Mouse (Mus musculus): ENCODE data around the gene Gm21969. TPM values are rescaled to one million over a fixed set of nuclear protein-coding genes. Genes with fewer than 3 reads are reported as not detected.

Gene Gm21969
- total RNA-seq (2014; rRNA removed) = 0.08 TPM in 1 of 2 replicates, not detected in the other
- polyA plus RNA-seq (2015; fragmentation: Nextera tagmentation; extraction: Ambion mirVana) = not detected in 2 replicates

DNA sequence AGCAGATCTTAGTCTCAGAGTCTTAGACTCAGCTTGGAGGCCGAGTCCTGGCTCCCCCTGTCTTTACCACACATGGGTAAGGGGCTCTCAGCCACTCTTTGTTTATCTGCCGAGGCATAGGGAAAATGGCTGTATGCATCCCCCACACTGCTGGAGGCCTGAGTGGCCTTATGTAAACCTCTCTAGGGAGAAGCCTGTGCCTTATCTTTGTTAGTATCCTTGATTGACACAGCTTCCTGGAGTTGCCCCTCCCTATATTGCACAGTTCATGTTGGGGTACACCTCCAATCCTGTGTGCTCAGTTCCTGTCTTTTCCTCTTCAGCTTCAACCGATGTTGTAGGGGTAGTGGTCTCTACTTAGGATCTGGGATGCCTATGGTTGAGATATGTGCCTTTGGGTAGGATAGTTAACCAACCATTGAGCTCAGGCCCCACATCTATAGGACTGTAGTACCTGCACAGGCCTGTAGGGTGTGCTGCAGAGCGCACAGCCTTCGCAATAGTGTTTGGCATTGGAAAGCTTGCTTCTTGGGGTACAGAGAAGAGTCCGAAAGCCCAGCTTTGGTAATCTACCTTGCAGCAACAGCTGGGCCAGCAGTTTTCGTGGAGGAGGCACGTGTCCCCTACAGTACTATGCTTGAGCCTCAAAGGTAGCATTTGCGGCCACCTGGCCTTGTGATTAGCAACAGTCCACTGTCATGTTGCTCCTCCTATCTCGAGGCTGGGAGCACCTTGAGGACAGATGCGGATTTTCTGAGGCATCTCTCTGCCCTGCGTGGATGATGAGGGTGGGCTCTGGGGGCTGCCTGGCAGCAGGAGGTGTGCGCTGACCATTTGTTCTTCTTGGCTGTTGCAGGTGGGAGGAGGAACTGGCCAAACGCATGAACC is at the start of gene Gm21969:
TSS of gene Gm21969 (plus strand) at position 830 of the 888 bp plus-strand sequence.
- no peak within 1 kb of the TSS for H3K27ac ChIP-seq (ENCODE audit: low read depth, low read length)
- no peaks in the 10 kb centered on the region for H3K9me3 ChIP-seq (ENCODE audit: low read length)
- no peaks in the 10 kb centered on the region; the same call in 1 of the 2 replicates for H3K4me1 ChIP-seq (ENCODE audit: insufficient read depth)
- H3K9ac ChIP-seq = no peak within 1 kb of the TSS
- peak; percentile 82 for TF ChIP-seq CTCF (IDR thresholded peaks at IDR 0.05; ENCODE audit: low read depth)
- H3K4me3 ChIP-seq (ENCODE audit: low read depth, low read length) = no peak within 1 kb of the TSS
- DNase-seq (peak; percentile 39), ATAC-seq (no peak)
- H3K27me3 ChIP-seq (ENCODE audit: insufficient read depth, low read length) = no peaks in the 10 kb centered on the region
- H3K36me3 ChIP-seq (ENCODE audit: insufficient read depth) = peaks cover 13% of the 10 kb centered on the region; the same call in 1 of the 2 replicates
- 55% methylated on average over 14 of the region's 14 CpGs for WGBS
- no peak within 1 kb of the TSS for H3K4me2 ChIP-seq (ENCODE audit: low read depth)

DNA sequence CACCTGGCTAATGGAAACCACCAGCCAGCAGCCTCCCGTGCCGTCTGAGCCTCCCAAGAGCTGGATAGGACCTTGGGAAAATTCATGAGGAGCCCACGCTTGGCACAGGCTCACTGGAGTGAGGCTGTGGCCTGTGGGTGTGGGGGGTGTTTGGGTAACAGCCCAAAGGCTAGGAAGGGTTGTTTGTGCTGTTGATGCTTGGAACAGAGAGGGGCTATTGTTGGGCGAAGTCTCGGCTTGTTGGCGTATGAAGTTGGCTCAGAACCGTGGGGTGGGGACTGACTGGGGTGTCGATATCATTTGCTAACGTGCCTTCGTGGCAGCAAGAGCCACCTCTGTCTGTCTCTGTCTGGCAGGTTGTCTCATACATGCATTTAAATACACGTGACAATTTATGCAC is 47.8 kb upstream of the Gm21969 start:
- no peaks in the 10 kb centered on the region for H3K4me1 ChIP-seq (ENCODE audit: insufficient read depth)
- no peaks in the 10 kb centered on the region for H3K9me3 ChIP-seq (ENCODE audit: low read length)
- DNase-seq (no peak), ATAC-seq (no peak)
- no peak overlapping the region for H3K9ac ChIP-seq
- 62% methylated on average over 11 of the region's 11 CpGs for WGBS
- H3K27ac ChIP-seq (ENCODE audit: low read depth, low read length) = no peak overlapping the region
- no peaks in the 10 kb centered on the region for H3K36me3 ChIP-seq (ENCODE audit: insufficient read depth)
- H3K4me3 ChIP-seq (ENCODE audit: low read depth, low read length) = no peak overlapping the region
- no peak overlapping the region for H3K4me2 ChIP-seq (ENCODE audit: low read depth)
- no peaks in the 10 kb centered on the region for H3K27me3 ChIP-seq (ENCODE audit: insufficient read depth, low read length)
- TF ChIP-seq CTCF (IDR thresholded peaks at IDR 0.05; ENCODE audit: low read depth) = no peak

- Histone ChIP-seq H3K27me3 (ENCODE audit: insufficient read depth, low read length) (no peaks in the 10 kb centered on the region), H3K9me3 (ENCODE audit: low read length) (no peaks in the 10 kb centered on the region), H3K4me3 (ENCODE audit: low read depth, low read length) (no peak overlapping the region), H3K36me3 (ENCODE audit: insufficient read depth) (no peaks in the 10 kb centered on the region), H3K9ac (no peak overlapping the region), H3K27ac (ENCODE audit: low read depth, low read length) (no peak overlapping the region), H3K4me2 (ENCODE audit: low read depth) (no peak overlapping the region), H3K4me1 (ENCODE audit: insufficient read depth) (no peaks in the 10 kb centered on the region)
- 70% methylated on average over 19 of the region's 19 CpGs for WGBS
- ATAC-seq = no peak
- peak; percentile 4 for DNase-seq
- no peak for TF ChIP-seq CTCF (IDR thresholded peaks at IDR 0.05; ENCODE audit: low read depth)
Observed at GRCm38 (mm10) chr4:139555951-139556350, 47.0 kb upstream of the Gm21969 start.

DNA sequence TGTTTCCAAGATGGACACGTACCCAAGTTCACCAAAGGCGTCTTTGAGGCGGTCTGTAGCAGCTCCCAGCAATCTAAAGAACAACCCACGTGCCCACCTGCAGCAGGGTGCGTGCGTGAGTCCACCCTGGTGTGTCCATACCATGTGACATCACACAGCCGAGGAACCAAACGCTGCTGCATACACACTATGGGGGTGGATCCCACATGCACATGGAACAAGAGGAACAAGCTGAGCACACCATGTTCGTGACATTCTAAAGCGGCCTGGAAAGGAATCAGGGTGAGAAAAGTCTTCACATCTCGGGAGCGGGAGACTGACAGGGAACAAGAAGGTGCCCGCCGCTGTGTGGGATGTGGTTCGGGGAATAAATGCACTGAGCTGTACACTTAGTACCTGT is 34.6 kb upstream of the Gm21969 start:
- no peak overlapping the region for H3K4me3 ChIP-seq (ENCODE audit: low read depth, low read length)
- H3K4me1 ChIP-seq (ENCODE audit: insufficient read depth) = no peaks in the 10 kb centered on the region
- no peaks in the 10 kb centered on the region for H3K36me3 ChIP-seq (ENCODE audit: insufficient read depth)
- ATAC-seq (no peak), DNase-seq (no peak)
- H3K4me2 ChIP-seq (ENCODE audit: low read depth) = no peak overlapping the region
- H3K27me3 ChIP-seq (ENCODE audit: insufficient read depth, low read length) = no peaks in the 10 kb centered on the region
- no peak overlapping the region for H3K9ac ChIP-seq
- H3K9me3 ChIP-seq (ENCODE audit: low read length) = no peaks in the 10 kb centered on the region
- no peak overlapping the region for H3K27ac ChIP-seq (ENCODE audit: low read depth, low read length)
- WGBS = 82% methylated on average over 15 of the region's 15 CpGs
- TF ChIP-seq CTCF (IDR thresholded peaks at IDR 0.05; ENCODE audit: low read depth) = no peak

DNA sequence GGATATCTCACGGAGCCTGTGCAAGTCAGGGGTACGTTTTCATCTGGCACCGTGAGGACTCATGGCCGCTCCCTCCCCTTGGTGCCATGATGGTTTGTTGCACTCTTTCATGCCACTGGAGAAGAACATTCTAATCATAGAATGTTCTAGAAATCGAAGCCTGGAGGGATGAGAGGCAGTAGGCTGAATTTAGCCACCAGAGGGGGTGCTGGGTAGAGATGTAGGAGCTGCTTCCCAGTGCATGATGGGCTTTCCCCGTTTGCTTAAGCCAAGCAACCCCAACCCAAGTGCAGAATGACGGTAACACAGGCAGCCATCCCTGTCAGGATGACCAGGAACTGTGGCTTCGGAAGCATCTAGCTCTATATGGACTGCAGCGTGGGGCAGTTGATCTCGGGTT is 32.2 kb upstream of the Gm21969 start:
- DNase-seq = no peak
- H3K9me3 ChIP-seq (ENCODE audit: low read length) = no peaks in the 10 kb centered on the region
- TF ChIP-seq CTCF (IDR thresholded peaks at IDR 0.05; ENCODE audit: low read depth) = peak; percentile 41
- no peak overlapping the region for H3K4me2 ChIP-seq (ENCODE audit: low read depth)
- H3K4me1 ChIP-seq (ENCODE audit: insufficient read depth) = peaks cover 3% of the 10 kb centered on the region; the same call in 1 of the 2 replicates
- ATAC-seq = no peak
- H3K36me3 ChIP-seq (ENCODE audit: insufficient read depth) = no peaks in the 10 kb centered on the region
- no peaks in the 10 kb centered on the region for H3K27me3 ChIP-seq (ENCODE audit: insufficient read depth, low read length)
- no peak overlapping the region for H3K4me3 ChIP-seq (ENCODE audit: low read depth, low read length)
- no peak overlapping the region for H3K9ac ChIP-seq
- H3K27ac ChIP-seq (ENCODE audit: low read depth, low read length) = no peak overlapping the region
- WGBS = 77% methylated on average over 10 of the region's 10 CpGs

GRCm38 (mm10) chr4:139572928-139573512 is 30.0 kb upstream of the Gm21969 start:
- H3K9ac ChIP-seq = no peak overlapping the region; the same call in 1 of the 2 replicates
- no peaks in the 10 kb centered on the region for H3K9me3 ChIP-seq (ENCODE audit: low read length)
- ATAC-seq = no peak
- peaks cover 13% of the 10 kb centered on the region; the same call in 1 of the 2 replicates for H3K4me1 ChIP-seq (ENCODE audit: insufficient read depth)
- no peak overlapping the region for H3K4me2 ChIP-seq (ENCODE audit: low read depth)
- DNase-seq = no peak
- no peak overlapping the region for H3K27ac ChIP-seq (ENCODE audit: low read depth, low read length)
- no peaks in the 10 kb centered on the region for H3K36me3 ChIP-seq (ENCODE audit: insufficient read depth)
- no peaks in the 10 kb centered on the region for H3K27me3 ChIP-seq (ENCODE audit: insufficient read depth, low read length)
- H3K4me3 ChIP-seq (ENCODE audit: low read depth, low read length) = no peak overlapping the region
- TF ChIP-seq CTCF (IDR thresholded peaks at IDR 0.05; ENCODE audit: low read depth) = no peak
- 87% methylated on average over 12 of the region's 12 CpGs for WGBS

All from forebrain, postnatal 0 days (tissue).